Mouse (Mus musculus): ENCODE measurements around the gene Tle3. TPM values are rescaled to one million over a fixed set of nuclear protein-coding genes. Genes with fewer than 3 reads are reported as not detected.
A peak's percentile ranks its signal among the peaks of the same experiment; 100 is the strongest.

Tle3 gene
- polyA plus RNA-seq, 1 experiment from 2014 or later = 31.4 TPM

DNA sequence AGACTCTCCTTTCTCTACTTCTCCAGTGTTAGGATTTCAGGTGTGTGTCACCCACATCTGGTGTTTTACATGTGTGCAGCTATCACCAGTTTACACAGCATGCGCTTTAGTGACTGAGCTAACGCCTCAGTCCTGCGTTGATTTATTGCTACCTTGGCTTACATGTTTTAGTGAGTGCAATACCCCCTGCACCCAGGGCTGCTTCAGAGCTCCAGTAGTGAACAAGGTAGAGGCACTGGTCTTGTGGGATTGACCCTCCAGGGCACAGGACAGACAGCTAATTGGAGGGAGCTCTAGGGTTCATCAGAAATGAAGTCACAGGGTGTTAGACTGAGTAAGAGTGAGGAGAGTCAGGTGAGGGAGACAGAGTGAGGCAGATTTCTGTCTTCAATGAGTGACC, 12.4 kb upstream of the Tle3 start:
- Histone ChIP-seq H3K9me3 (replicated peaks; ENCODE audit: control insufficient read depth, low read length) (no peaks in the 10 kb centered on the region), H3K27ac (replicated peaks; ENCODE audit: low read depth, low read length) (no peak overlapping the region)
- 80% methylated on average over 3 of the region's 3 CpGs for WGBS

DNA sequence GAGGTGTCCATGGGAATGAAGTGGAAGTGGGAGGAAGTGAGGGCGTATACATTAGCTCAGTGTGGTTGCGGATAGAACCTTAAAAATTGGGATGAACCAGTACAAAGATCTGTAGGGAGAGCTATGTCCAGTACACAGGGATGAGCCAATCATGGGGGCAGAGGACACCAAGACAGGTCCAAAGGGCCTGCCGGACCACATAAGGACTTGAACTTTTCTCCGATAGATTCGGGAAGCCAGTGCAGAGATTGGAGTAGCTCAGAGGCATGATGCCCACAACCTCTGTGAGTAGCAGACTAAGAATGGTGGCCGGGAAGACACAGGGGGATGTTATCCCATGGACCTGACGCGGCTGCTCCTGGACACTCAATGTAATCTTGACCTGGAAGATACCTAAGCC, 12.0 kb upstream of the Tle3 start:
- ATAC-seq (replicated peaks; ENCODE audit: insufficient number of reproducible peaks, low FRiP score, low TSS enrichment, low read depth) = no peak
- peaks cover 3% of the 10 kb centered on the region for H3K4me1 ChIP-seq (ENCODE audit: control insufficient read depth, insufficient read depth, low read length)
- 83% methylated on average over 8 of the region's 8 CpGs for WGBS

More for the DNA sequence above, 12.4 kb upstream of the Tle3 start:
- H3K4me1 ChIP-seq (ENCODE audit: control insufficient read depth, insufficient read depth, low read length) = peaks cover 3% of the 10 kb centered on the region
- no peaks in the 10 kb centered on the region for H3K36me3 ChIP-seq (replicated peaks; ENCODE audit: control insufficient read depth, insufficient read depth, low read depth, low read length)
- no peak for DNase-seq (ENCODE audit: low spot score)
- no peak overlapping the region for H3K4me2 ChIP-seq (ENCODE audit: low read depth, low read length)
- H3K4me3 ChIP-seq (ENCODE audit: low read depth, low read length) = no peak overlapping the region
- H3K27me3 ChIP-seq (ENCODE audit: control insufficient read depth, insufficient read depth, low read length) = no peaks in the 10 kb centered on the region
- no peak overlapping the region for H3K9ac ChIP-seq (replicated peaks; ENCODE audit: low read length)
- no peak for ATAC-seq (replicated peaks; ENCODE audit: insufficient number of reproducible peaks, low FRiP score, low TSS enrichment, low read depth)

DNA sequence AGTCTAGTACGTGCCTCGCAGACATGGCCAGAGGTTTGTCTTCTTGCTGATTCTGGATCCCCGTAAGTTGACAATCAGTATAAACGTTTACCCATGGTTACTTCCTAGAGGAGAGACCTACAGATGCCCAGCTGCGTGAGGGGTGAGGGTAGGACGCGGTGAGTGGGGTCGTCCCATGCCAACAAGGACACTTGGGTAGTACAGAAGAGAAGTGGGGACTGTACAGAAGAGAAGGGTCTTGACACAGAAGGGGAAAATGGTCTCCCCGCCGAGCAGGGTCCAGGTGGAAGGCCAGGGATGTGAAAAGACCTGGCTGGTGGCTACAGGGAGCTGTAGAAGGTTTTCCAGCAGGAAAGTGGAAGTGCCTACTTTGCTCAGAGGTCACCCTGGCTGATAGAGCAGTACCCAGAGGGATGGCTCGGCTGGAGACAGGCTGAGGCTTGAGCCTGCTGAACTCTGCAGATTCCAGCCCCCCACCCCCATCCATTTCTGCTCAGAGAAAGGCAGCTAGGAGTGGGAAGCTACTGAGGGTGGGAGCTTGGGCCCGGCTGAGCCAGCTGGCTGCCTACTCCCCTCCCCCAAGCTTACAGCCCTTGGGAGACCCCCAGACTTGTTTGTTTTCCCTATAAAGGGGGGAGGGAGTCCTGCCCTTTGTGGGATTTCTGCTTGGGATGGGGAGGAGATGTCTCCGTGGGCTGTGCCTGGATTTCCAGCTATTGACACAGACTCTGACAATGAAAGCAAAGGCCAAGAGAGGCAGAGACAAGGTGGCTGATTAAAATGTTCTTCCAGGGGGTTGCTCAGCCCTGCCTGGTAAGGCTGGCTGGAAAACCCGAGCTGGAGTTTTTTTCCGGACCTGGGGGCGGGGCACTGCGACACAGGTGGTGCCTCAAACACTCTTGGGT, 11.2 kb upstream of the Tle3 start:
- Histone ChIP-seq H3K27ac (replicated peaks; ENCODE audit: low read depth, low read length) (peak overlapping the region; percentile 44), H3K4me2 (ENCODE audit: low read depth, low read length) (no peak overlapping the region), H3K27me3 (ENCODE audit: control insufficient read depth, insufficient read depth, low read length) (no peaks in the 10 kb centered on the region), H3K4me3 (ENCODE audit: low read depth, low read length) (no peak overlapping the region), H3K4me1 (ENCODE audit: control insufficient read depth, insufficient read depth, low read length) (peaks cover 3% of the 10 kb centered on the region), H3K9ac (replicated peaks; ENCODE audit: low read length) (no peak overlapping the region), H3K36me3 (replicated peaks; ENCODE audit: control insufficient read depth, insufficient read depth, low read depth, low read length) (no peaks in the 10 kb centered on the region), H3K9me3 (replicated peaks; ENCODE audit: control insufficient read depth, low read length) (no peaks in the 10 kb centered on the region)
- ATAC-seq (replicated peaks; ENCODE audit: insufficient number of reproducible peaks, low FRiP score, low TSS enrichment, low read depth) (peak; percentile 90), DNase-seq (ENCODE audit: low spot score) (peak; percentile 91)
- WGBS = 20% methylated on average over 17 of the region's 17 CpGs

More for the DNA sequence above, 12.0 kb upstream of the Tle3 start:
- H3K36me3 ChIP-seq (replicated peaks; ENCODE audit: control insufficient read depth, insufficient read depth, low read depth, low read length) = no peaks in the 10 kb centered on the region
- no peak overlapping the region for H3K27ac ChIP-seq (replicated peaks; ENCODE audit: low read depth, low read length)
- no peaks in the 10 kb centered on the region for H3K27me3 ChIP-seq (ENCODE audit: control insufficient read depth, insufficient read depth, low read length)
- H3K4me3 ChIP-seq (ENCODE audit: low read depth, low read length) = no peak overlapping the region
- no peak overlapping the region for H3K9ac ChIP-seq (replicated peaks; ENCODE audit: low read length)
- no peak overlapping the region for H3K4me2 ChIP-seq (ENCODE audit: low read depth, low read length)
- DNase-seq (ENCODE audit: low spot score) = no peak
- no peaks in the 10 kb centered on the region for H3K9me3 ChIP-seq (replicated peaks; ENCODE audit: control insufficient read depth, low read length)

DNA sequence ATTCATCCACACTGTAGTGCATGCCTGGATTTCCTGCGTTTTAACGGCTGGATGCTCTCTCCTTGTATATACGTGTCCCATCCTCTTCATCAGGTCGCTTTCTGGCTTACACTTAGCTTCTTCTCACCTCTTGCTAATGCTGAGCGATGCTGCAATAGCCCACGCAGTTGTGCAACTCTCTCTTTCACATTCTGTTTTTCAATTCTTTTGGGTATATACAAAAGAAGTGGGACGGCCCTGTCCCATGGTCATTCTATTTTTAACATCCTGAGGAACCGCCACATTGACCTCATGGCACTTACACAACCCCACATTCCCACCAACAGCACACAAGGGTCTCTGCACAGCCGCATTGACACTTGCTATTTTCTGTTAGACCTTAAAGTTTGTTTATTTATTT, 9.0 kb upstream of the Tle3 start:
- WGBS = 70% methylated on average over 9 of the region's 9 CpGs
- no peak for DNase-seq (ENCODE audit: low spot score)
- peaks cover 3% of the 10 kb centered on the region for H3K4me1 ChIP-seq (ENCODE audit: control insufficient read depth, insufficient read depth, low read length)
- H3K9ac ChIP-seq (replicated peaks; ENCODE audit: low read length) = no peak overlapping the region
- H3K4me2 ChIP-seq (ENCODE audit: low read depth, low read length) = no peak overlapping the region
- no peaks in the 10 kb centered on the region for H3K27me3 ChIP-seq (ENCODE audit: control insufficient read depth, insufficient read depth, low read length)
- ATAC-seq (replicated peaks; ENCODE audit: insufficient number of reproducible peaks, low FRiP score, low TSS enrichment, low read depth) = no peak
- no peaks in the 10 kb centered on the region for H3K9me3 ChIP-seq (replicated peaks; ENCODE audit: control insufficient read depth, low read length)
- H3K4me3 ChIP-seq (ENCODE audit: low read depth, low read length) = no peak overlapping the region
- H3K36me3 ChIP-seq (replicated peaks; ENCODE audit: control insufficient read depth, insufficient read depth, low read depth, low read length) = no peaks in the 10 kb centered on the region
- no peak overlapping the region for H3K27ac ChIP-seq (replicated peaks; ENCODE audit: low read depth, low read length)

DNA sequence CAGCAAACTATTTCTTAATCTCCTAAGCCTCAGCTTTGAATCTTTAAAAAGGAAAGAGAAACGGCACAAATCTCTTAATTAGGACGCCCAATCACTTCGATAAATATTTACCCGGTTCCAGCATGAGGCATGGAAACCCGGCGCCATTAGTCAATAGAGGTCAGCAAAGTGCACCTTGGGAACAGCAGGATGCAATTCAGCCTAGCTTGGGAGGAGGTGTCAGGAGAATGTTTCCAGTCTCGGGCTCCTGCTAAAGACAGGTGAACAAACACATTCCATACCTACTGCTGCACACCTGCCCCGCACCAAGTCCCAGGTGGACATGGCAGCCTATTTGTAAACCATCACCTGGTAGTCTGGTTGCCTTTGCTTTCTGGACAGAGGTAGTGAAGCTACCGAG, 6.1 kb upstream of the Tle3 start:
- Histone ChIP-seq H3K4me3 (ENCODE audit: low read depth, low read length) (no peak overlapping the region), H3K27me3 (ENCODE audit: control insufficient read depth, insufficient read depth, low read length) (no peaks in the 10 kb centered on the region), H3K9ac (replicated peaks; ENCODE audit: low read length) (no peak overlapping the region), H3K4me2 (ENCODE audit: low read depth, low read length) (no peak overlapping the region), H3K4me1 (ENCODE audit: control insufficient read depth, insufficient read depth, low read length) (no peaks in the 10 kb centered on the region; the same call in 1 of the 2 replicates), H3K36me3 (replicated peaks; ENCODE audit: control insufficient read depth, insufficient read depth, low read depth, low read length) (no peaks in the 10 kb centered on the region), H3K9me3 (replicated peaks; ENCODE audit: control insufficient read depth, low read length) (no peaks in the 10 kb centered on the region), H3K27ac (replicated peaks; ENCODE audit: low read depth, low read length) (no peak overlapping the region)
- ATAC-seq (replicated peaks; ENCODE audit: insufficient number of reproducible peaks, low FRiP score, low TSS enrichment, low read depth) (no peak), DNase-seq (ENCODE audit: low spot score) (peak; percentile 37)
- 12% methylated on average over 9 of the region's 9 CpGs for WGBS

DNA sequence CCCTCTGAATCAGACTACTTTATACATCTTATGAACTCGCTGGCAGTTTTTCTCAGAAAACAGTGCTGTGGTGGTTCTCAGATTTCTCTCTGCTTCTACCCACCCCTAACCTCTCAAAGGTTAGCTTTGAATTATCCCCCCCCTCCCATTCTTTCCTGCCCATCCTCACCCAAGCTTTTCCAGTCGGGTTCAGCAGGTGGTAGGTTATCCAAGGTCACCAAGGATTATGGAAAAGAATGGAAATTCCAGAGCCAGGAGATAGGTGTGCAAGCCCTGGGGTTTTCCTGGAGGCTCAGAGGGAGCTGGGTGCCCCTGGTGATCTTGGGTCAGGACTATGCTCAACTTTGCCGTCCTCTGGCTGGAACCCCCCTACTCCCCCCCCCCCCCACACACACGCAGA, 5.0 kb upstream of the Tle3 start:
- H3K4me2 ChIP-seq (ENCODE audit: low read depth, low read length) = no peak overlapping the region
- no peaks in the 10 kb centered on the region for H3K4me1 ChIP-seq (ENCODE audit: control insufficient read depth, insufficient read depth, low read length)
- WGBS = 13% methylated on average over 4 of the region's 4 CpGs
- no peak overlapping the region for H3K27ac ChIP-seq (replicated peaks; ENCODE audit: low read depth, low read length)
- no peaks in the 10 kb centered on the region for H3K27me3 ChIP-seq (ENCODE audit: control insufficient read depth, insufficient read depth, low read length)
- H3K4me3 ChIP-seq (ENCODE audit: low read depth, low read length) = no peak overlapping the region
- H3K9me3 ChIP-seq (replicated peaks; ENCODE audit: control insufficient read depth, low read length) = no peaks in the 10 kb centered on the region
- ATAC-seq (replicated peaks; ENCODE audit: insufficient number of reproducible peaks, low FRiP score, low TSS enrichment, low read depth) (no peak), DNase-seq (ENCODE audit: low spot score) (no peak)
- H3K9ac ChIP-seq (replicated peaks; ENCODE audit: low read length) = no peak overlapping the region
- no peaks in the 10 kb centered on the region for H3K36me3 ChIP-seq (replicated peaks; ENCODE audit: control insufficient read depth, insufficient read depth, low read depth, low read length)

DNA sequence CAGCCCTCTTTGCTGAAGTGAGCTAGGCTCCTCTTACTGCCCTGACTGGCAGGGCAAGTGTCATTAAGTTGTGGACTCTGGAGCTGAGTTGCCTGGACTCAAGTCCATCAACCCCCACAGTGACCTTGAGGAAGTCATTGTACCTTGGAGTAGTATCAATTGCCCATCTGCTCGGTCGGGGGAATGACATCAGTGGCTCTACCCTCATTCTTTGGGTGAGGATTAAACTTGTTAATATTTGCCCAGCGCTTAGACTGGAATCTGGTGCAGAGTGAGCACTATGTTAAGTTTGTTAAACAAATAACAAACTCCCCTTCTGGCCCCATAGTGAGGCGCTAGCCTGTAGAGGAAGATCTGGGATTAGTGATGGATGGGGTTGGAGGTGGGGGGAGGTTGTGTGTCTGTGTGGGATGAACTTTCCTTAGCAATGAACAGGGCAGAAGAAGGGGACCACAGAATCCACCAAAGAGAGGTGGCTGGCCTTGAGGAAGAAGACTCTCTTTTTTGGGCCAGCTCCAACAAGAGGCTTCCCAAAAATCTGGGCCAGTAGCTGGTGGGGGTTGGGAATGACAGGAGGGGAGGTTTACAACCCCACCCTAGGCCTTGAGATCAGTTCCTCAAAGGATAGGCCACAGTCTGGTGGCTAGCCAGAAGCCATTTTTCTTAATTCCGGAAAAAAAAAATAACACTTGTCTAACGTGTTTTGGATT, 4.2 kb upstream of the Tle3 start:
- no peaks in the 10 kb centered on the region for H3K9me3 ChIP-seq (replicated peaks; ENCODE audit: control insufficient read depth, low read length)

More for the DNA sequence above, 4.2 kb upstream of the Tle3 start:
- H3K4me2 ChIP-seq (ENCODE audit: low read depth, low read length) = no peak overlapping the region
- no peaks in the 10 kb centered on the region for H3K27me3 ChIP-seq (ENCODE audit: control insufficient read depth, insufficient read depth, low read length)
- H3K36me3 ChIP-seq (replicated peaks; ENCODE audit: control insufficient read depth, insufficient read depth, low read depth, low read length) = no peaks in the 10 kb centered on the region
- ATAC-seq (replicated peaks; ENCODE audit: insufficient number of reproducible peaks, low FRiP score, low TSS enrichment, low read depth) (no peak), DNase-seq (ENCODE audit: low spot score) (no peak)
- H3K4me1 ChIP-seq (ENCODE audit: control insufficient read depth, insufficient read depth, low read length) = no peaks in the 10 kb centered on the region
- no peak overlapping the region for H3K27ac ChIP-seq (replicated peaks; ENCODE audit: low read depth, low read length)
- 21% methylated on average over 6 of the region's 6 CpGs for WGBS
- H3K4me3 ChIP-seq (ENCODE audit: low read depth, low read length) = no peak overlapping the region
- H3K9ac ChIP-seq (replicated peaks; ENCODE audit: low read length) = no peak overlapping the region

Measured in embryonic facial prominence, embryonic 11.5 days (tissue).